Mouse (Mus musculus) fat pad, adult 2 months (tissue): Measurements from ENCODE around the gene Ubxn11.

Experiments used
- DNase-seq: peaks from one replicate; pipeline ENCODE4 v3.0.0-alpha.2; 2011; ENCODE audit warnings: low read depth, low spot score; ENCODE audit errors: extremely low read depth

The Ubxn11 gene

GRCm38 (mm10) chr4:134090521-134091224 lies 11.7 kb upstream of the Ubxn11 start:
- no peak for DNase-seq

- DNase-seq, result no peak
Observed at GRCm38 (mm10) chr4:134091225-134091529, 11.2 kb upstream of the Ubxn11 start.

GRCm38 (mm10) chr4:134092382-134093288 lies 9.7 kb upstream of the Ubxn11 start:
- DNase-seq, result no peak

- DNase-seq, result no peak
Observed at GRCm38 (mm10) chr4:134094004-134094564, 8.3 kb upstream of the Ubxn11 start.

- DNase-seq, result no peak
Observed at GRCm38 (mm10) chr4:134094923-134095547, 7.3 kb upstream of the Ubxn11 start, which contains the start of gene Cd52. Gene Cd52 (minus strand): TSS chr4:134095082.

- DNase-seq, result no peak
Observed at GRCm38 (mm10) chr4:134096120-134096519, 6.2 kb upstream of the Ubxn11 start.

- no peak for DNase-seq
Observed at GRCm38 (mm10) chr4:134097015-134097608, 5.3 kb upstream of the Ubxn11 start.

- no peak for DNase-seq
Observed at GRCm38 (mm10) chr4:134098628-134099027, 3.7 kb upstream of the Ubxn11 start.

- no peak for DNase-seq
Observed at GRCm38 (mm10) chr4:134100245-134100644, 2.1 kb upstream of the Ubxn11 start.

GRCm38 (mm10) chr4:134102742-134103119 lies 361 bp downstream of the Ubxn11 start:
- no peak for DNase-seq

- no peak for DNase-seq
Observed at GRCm38 (mm10) chr4:134106105-134106504, 3.7 kb downstream of the Ubxn11 start.

GRCm38 (mm10) chr4:134107730-134108129 lies 5.4 kb downstream of the Ubxn11 start:
- no peak for DNase-seq

- DNase-seq, result no peak
Observed at GRCm38 (mm10) chr4:134108196-134108595, 5.8 kb downstream of the Ubxn11 start.

GRCm38 (mm10) chr4:134110653-134111052 lies 8.3 kb downstream of the Ubxn11 start:
- no peak for DNase-seq

GRCm38 (mm10) chr4:134112403-134112802 lies 10.0 kb downstream of the Ubxn11 start:
- DNase-seq, result no peak

GRCm38 (mm10) chr4:134113356-134113994 lies 11.1 kb downstream of the Ubxn11 start:
- DNase-seq, result no peak

GRCm38 (mm10) chr4:134114038-134114437 lies 11.7 kb downstream of the Ubxn11 start:
- no peak for DNase-seq

GRCm38 (mm10) chr4:134115215-134116144 lies 13.1 kb downstream of the Ubxn11 start:
- no peak for DNase-seq

GRCm38 (mm10) chr4:134116501-134116900 lies 14.1 kb downstream of the Ubxn11 start:
- no peak for DNase-seq
